In the genomic region with DNA sequence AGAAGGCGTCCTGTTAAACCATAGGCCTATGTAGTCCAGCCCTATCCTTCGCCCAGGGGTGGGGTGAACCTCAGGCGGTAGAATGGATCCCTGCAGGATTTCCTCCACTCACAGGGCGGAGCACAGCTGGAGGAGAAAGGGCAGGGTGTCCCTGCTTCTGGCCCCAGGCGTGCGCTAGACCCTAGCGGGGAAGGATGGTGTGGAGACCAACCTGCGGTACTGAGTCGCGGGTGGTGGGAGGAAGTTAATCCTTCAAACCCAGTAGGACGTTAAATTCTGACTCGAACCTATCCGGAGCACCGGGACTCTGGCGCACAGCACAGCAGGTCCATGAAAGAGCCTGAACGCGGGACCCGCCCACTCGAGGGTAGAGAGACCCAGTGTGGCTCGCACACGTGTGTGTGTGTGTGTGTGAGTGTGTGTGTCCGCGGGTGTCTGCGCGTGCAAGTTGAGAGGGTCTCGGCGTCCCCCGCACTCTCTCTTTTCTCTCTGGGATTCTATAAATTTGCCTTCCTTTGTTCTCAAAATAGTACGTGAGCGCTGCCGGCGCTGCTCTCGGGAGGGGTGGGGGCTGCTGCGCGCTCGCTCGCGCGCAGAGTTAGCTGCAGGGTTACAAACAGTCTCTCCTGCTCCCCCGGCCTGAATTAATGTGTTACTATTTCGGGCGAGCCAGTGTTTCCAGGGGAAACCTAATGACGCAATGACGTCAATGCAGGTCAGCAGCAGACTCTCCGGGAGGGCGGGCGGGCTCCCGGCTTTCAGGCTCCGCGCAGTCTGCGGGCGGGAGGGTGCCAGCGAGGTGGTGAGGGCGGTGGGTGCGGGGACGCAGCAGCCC, we compare ENCODE assay signal across 9 mouse cellular contexts.
DNase-seq lines count a peak whose midpoint lies in the region; ATAC-seq and TF ChIP-seq lines count a peak whose summit lies in the region.
"Had no signal": no experiment of that assay in that cellular context is flagged by ENCODE, and none has a peak within 500 bp of the region (broad histone marks: within the 10 kb centered on the region; RNA-seq: fewer than 3 reads in every experiment).

No protein-coding gene starts in this region.

- no peaks in the 10 kb centered on the region for H3K9me3 ChIP-seq in embryonic facial prominence, embryonic 10.5 days
- H3K9me3 ChIP-seq in hindbrain, embryonic 10.5 days = 0 out of 2 replicates have a peak, but pooled peaks cover 1% of the 10 kb centered on the region
- H3K9me3 ChIP-seq in lung, postnatal 0 days (ENCODE audit: low read length) = no peaks in the 10 kb centered on the region

- no peak overlapping the region for H3K9ac ChIP-seq in lung, postnatal 0 days (replicated peaks; ENCODE audit: low read depth)

- no peak for TF ChIP-seq POLR2A in small intestine, adult 2 months (IDR thresholded peaks at IDR 0.05; ENCODE audit: low read depth, low read length)

- H3K4me3 ChIP-seq in embryonic facial prominence, embryonic 10.5 days = peak overlapping the region; percentile 63
- H3K4me3 ChIP-seq in hindbrain, embryonic 10.5 days = peak overlapping the region; percentile 67
- peak overlapping the region; percentile 34 for H3K4me3 ChIP-seq in lung, postnatal 0 days (ENCODE audit: low read depth, low read length)
- peak overlapping the region; percentile 41 for H3K4me3 ChIP-seq in small intestine, adult 2 months (ENCODE audit: low read depth, low read length)

- no peak for TF ChIP-seq CTCF in lung, postnatal 0 days (IDR thresholded peaks at IDR 0.05)
- TF ChIP-seq CTCF in small intestine, adult 2 months (IDR thresholded peaks at IDR 0.05; ENCODE audit: extremely low read depth, insufficient read length, insufficient replicate concordance, low read depth, low read length) = no peak

- H3K4me2 ChIP-seq in lung, postnatal 0 days (replicated peaks; ENCODE audit: low read depth, low read length) = peak overlapping the region; percentile 63

- peaks cover 21% of the 10 kb centered on the region for H3K4me1 ChIP-seq in embryonic facial prominence, embryonic 10.5 days
- peaks cover 24% of the 10 kb centered on the region for H3K4me1 ChIP-seq in hindbrain, embryonic 10.5 days (replicated peaks)
- H3K4me1 ChIP-seq in lung, postnatal 0 days (ENCODE audit: insufficient read depth, low read depth, low read length) = no peaks in the 10 kb centered on the region
- no peaks in the 10 kb centered on the region for H3K4me1 ChIP-seq in small intestine, adult 2 months (ENCODE audit: control insufficient read depth, insufficient read depth, insufficient read length, low read length)

- peak; percentile 64 for DNase-seq in layer of hippocampus, adult 11-12 months (ENCODE audit: low spot score)
- DNase-seq in layer of hippocampus, adult 9-10 months (ENCODE audit: low spot score) = no peak
- peak; percentile 58 for DNase-seq in embryonic facial prominence, embryonic 10.5 days (ENCODE audit: low spot score)
- peak; percentile 51 for DNase-seq in hindbrain, embryonic 10.5 days (ENCODE audit: low spot score)
- DNase-seq in layer of hippocampus, postnatal 10 days (ENCODE audit: low spot score in 2 of 2) = peak; percentile 45 to 62
- peak; percentile 34 for DNase-seq in lung, postnatal 0 days (ENCODE audit: low spot score)
- DNase-seq in spleen, postnatal 10 days (ENCODE audit: low spot score in 2 of 2) = no peak

- no peak for TF ChIP-seq EP300 in lung, postnatal 0 days (IDR thresholded peaks at IDR 0.05)

- under 1% methylated on average over 56 of the region's 56 CpGs for WGBS in embryonic facial prominence, embryonic 10.5 days
- WGBS in hindbrain, embryonic 10.5 days = under 1% methylated on average over 56 of the region's 56 CpGs
- 1% methylated on average over 56 of the region's 56 CpGs for WGBS in lung, postnatal 0 days
- 1% methylated on average over 56 of the region's 56 CpGs for WGBS in small intestine, adult 2 months

- no peaks in the 10 kb centered on the region for H3K36me3 ChIP-seq in embryonic facial prominence, embryonic 10.5 days (replicated peaks)
- H3K36me3 ChIP-seq in hindbrain, embryonic 10.5 days = no peaks in the 10 kb centered on the region
- H3K36me3 ChIP-seq in lung, postnatal 0 days (ENCODE audit: insufficient read depth, low read length) = no peaks in the 10 kb centered on the region
- H3K36me3 ChIP-seq in small intestine, adult 2 months (ENCODE audit: control insufficient read depth, insufficient read depth, low read length) = no peaks in the 10 kb centered on the region

- peak overlapping the region; percentile 49 for H3K27ac ChIP-seq in embryonic facial prominence, embryonic 10.5 days (replicated peaks)
- H3K27ac ChIP-seq in hindbrain, embryonic 10.5 days = peak overlapping the region; percentile 79
- no peak overlapping the region for H3K27ac ChIP-seq in lung, postnatal 0 days (ENCODE audit: low read length)
- H3K27ac ChIP-seq in small intestine, adult 2 months (ENCODE audit: insufficient read depth, low read depth, low read length) = no peak overlapping the region
- H3K27ac ChIP-seq: macrophage had no signal

- H3K27me3 ChIP-seq in embryonic facial prominence, embryonic 10.5 days (replicated peaks; ENCODE audit: low read depth, poor library complexity, severe bottlenecking) = peaks cover 86% of the 10 kb centered on the region
- H3K27me3 ChIP-seq in hindbrain, embryonic 10.5 days (ENCODE audit: insufficient read depth, poor library complexity, severe bottlenecking) = peaks cover 77% of the 10 kb centered on the region
- peaks cover 15% of the 10 kb centered on the region for H3K27me3 ChIP-seq in lung, postnatal 0 days (replicated peaks; ENCODE audit: insufficient read depth, low read length)
- H3K27me3 ChIP-seq in small intestine, adult 2 months (ENCODE audit: control insufficient read depth, insufficient read depth, low read length) = peaks cover 24% of the 10 kb centered on the region

- peak; percentile 63 for ATAC-seq in lung, postnatal 0 days

Comparison
In these comparisons a context has a peak if more than half of its experiments do, and no peak if none do; other contexts are left out.
1. DNase-seq: peak in layer of hippocampus, adult 11-12 months (single experiment), embryonic facial prominence, embryonic 10.5 days (single experiment), hindbrain, embryonic 10.5 days (single experiment), layer of hippocampus, postnatal 10 days (2 of 2) and lung, postnatal 0 days (single experiment); none in layer of hippocampus, adult 9-10 months (single experiment) and spleen, postnatal 10 days (0 of 2).
2. H3K27ac ChIP-seq: peak in embryonic facial prominence, embryonic 10.5 days (single experiment) and hindbrain, embryonic 10.5 days (single experiment); none in lung, postnatal 0 days (single experiment) and small intestine, adult 2 months (single experiment).
3. Peak in every context shown above with its lines, with median percentiles within 50 percentile points of each other: H3K4me3 ChIP-seq.